Mouse (Mus musculus) adrenal gland, postnatal 10 days (tissue): Measurements from ENCODE around the gene Cdh10. TPM values are rescaled to one million over a fixed set of nuclear protein-coding genes. Genes with fewer than 3 reads are reported as not detected.

ENCODE experiments used
- DNase-seq: peaks from one replicate; pipeline ENCODE4 v3.0.0; 2021; ENCODE audit warnings: mixed read lengths
- total RNA-seq, 2 experiments: library from RNA; stranded (reverse); gene quantifications; 2 replicates each; pipeline ENCODE4 v1.2.3; 2021

Gene Cdh10
- total RNA-seq, 2 experiments from 2014 or later: 0.36 to 0.55 TPM

DNA sequence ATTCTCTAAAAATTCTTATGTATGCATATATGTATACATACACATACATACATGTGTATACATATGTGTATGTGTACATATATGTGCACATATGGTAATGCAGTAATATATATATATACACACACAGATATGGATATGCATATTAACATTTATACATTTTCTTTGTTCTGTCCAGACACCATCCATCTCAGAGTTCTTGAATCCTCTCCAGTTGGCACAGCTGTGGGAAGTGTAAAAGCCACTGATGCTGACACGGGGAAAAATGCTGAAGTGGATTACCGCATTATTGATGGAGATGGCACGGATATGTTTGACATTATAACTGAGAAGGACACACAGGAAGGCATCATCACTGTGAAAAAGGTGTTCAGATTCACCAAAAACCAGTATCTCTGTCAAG is 166.1 kb downstream of the Cdh10 start:
- no peak for DNase-seq

DNA sequence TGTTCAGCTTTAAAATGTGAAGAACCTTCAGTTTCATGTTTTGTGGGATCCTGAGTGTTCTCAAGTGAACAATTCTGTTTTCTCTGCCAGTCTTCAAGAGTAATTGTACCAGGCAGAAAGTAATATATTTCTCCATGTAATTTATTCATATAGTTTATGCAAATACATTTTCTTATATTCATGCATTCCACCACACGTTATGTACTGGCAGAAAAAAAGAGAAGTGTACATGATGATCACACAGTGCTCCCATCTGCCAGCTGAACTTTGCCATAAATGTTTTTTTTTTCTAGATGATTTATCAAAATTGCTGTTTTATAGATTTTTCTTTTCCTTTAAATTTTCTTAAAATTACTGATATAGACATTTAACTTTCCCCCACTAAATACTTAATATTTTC is 168.9 kb downstream of the Cdh10 start:
- no peak for DNase-seq

DNA sequence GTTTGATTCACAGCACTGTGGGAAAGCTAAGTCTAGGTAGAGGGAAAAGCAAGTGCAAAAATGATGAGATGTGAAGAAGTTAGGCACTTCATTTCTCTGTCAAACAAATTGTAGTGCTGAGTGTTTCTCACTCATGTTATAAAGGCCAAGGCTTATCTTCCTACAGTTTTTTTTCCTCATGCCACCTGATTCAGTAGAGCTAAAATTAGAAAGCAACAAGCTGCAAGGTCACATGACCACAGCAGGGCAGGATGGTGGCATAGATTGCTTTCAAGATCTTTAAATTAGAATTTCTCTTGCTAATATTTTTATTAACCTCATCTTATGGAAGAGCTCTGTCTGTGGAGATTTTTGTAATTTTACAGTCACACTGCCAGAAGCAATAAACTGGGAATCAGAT is 174.8 kb downstream of the Cdh10 start:
- DNase-seq: no peak

DNA sequence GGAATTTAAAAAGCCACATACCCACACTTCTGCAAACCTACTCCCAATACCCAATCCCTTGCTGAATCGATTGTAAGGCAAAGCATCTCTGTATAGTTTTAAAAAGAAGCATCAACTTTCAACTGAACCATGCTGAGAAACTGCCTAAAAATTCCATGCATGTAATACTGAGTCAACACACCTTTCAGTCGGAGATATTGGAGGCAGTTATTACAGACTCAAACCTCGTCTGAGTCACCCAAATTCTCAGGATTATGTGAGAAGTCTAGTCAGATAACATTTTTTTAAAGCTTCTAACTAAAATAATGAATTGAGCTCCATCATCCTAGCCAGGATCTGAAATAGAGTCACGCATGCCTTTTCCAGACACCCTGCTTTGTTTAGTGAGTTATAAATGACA is 175.5 kb downstream of the Cdh10 start:
- DNase-seq: no peak

DNA sequence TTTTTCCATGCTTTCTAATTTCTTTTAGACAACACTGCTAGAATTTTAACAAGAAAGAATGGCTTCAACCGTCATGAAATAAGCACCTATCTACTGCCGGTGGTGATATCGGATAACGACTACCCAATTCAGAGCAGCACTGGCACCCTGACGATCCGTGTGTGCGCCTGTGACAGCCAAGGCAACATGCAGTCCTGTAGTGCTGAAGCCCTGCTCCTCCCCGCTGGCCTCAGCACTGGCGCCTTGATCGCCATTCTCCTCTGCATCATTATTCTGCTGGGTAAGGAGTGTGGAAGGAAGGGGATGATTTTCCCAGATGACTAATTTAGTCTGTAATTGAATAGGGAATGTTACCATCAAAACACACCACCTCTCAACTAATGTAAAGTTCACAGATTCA is 192.1 kb downstream of the Cdh10 start:
- no peak for DNase-seq

DNA sequence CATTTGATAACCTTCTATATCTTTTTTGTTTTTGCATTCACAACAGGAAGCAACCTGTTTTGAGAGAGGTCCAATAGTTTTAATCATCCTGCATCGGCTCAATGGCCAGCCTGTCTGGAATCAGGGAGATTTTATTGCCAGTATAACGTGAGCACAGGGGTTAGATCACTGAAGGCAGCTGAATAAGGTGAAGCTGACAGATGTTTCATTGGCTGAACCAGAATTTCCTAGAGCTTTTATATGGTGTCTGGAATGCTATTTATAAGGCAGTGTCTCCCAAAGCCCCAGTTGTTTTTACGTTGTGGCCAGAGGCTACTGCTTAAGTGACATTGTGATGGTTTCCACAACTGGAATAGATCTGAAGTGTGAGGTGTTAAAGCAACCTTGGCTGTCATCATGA is 214.2 kb downstream of the Cdh10 start:
- no peak for DNase-seq

DNA sequence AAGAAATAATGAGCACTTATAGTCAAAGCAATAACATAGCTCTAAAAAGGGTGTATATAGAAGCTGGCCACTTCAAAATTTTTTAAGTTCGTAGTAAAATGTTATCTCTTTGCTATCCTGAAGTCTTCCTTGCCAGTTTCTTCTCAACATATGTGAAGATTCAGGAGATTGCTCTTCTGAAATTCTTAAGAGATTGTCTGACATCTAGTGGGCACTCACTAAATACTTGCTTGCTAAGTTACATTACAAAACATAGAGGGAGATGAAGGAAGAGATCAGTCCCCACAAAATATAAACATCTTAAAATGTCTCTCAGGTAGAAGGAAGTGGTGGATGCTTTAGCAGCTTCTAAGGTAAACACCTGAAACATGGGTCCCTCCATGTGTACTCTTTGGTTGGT is 221.3 kb downstream of the Cdh10 start:
- DNase-seq: no peak
